Mouse (Mus musculus) forebrain, embryonic 14.5 days (tissue): Measurements from ENCODE around the gene Vps26c. TPM values are rescaled to one million over a fixed set of nuclear protein-coding genes. Genes with fewer than 3 reads are reported as not detected.
"Not testable (repeated sequence)": the region's sequence is repeated elsewhere in the genome, so short reads cannot be mapped to it uniquely, and the experiment has no call there.

Experiments
- ATAC-seq: fragments of 200-750 bp; cut with Nextera tagmentation; 2 replicates; pipeline ENCODE4 v1.8.0; 2017; ENCODE audit warnings: mild to moderate bottlenecking, moderate library complexity
- DNase-seq: peaks from one replicate; pipeline ENCODE4 v3.0.0-alpha.2; 2015; ENCODE audit warnings: low spot score
- H3K27ac ChIP-seq: fragments of 300-500 bp; sonication (generic); 2 replicates; pipeline ENCODE4 v1.5.1; 2014; ENCODE audit warnings: low read depth, mild to moderate bottlenecking, control low read depth, low read length, moderate library complexity
- H3K27me3 ChIP-seq: fragments of 300-500 bp; sonication (generic); replicated peaks from 2 replicates; pipeline ENCODE4 v1.6.1; 2014; ENCODE audit warnings: low read length, control low read depth, mixed read lengths; ENCODE audit not compliant: control insufficient read depth, insufficient read depth
- H3K36me3 ChIP-seq: fragments of 300-500 bp; sonication (generic); 2 replicates; pipeline ENCODE4 v1.6.1; 2014; ENCODE audit warnings: low read length, control low read depth; ENCODE audit not compliant: control insufficient read depth, insufficient read depth
- H3K4me1 ChIP-seq: fragments of 300-500 bp; sonication (generic); 2 replicates; pipeline ENCODE4 v1.6.1; 2014; ENCODE audit warnings: antibody characterized with exemption, low read length, control low read depth; ENCODE audit not compliant: control insufficient read depth, insufficient read depth
- H3K4me2 ChIP-seq: fragments of 300-500 bp; sonication (generic); 2 replicates; pipeline ENCODE4 v1.6.1; 2014; ENCODE audit warnings: mild to moderate bottlenecking, control low read depth, low read length
- H3K4me3 ChIP-seq: fragments of 300-500 bp; sonication (generic); 2 replicates; pipeline ENCODE4 v1.5.1; 2014; ENCODE audit warnings: low read depth, low read length, control low read depth
- H3K9ac ChIP-seq: fragments of 300-500 bp; sonication (generic); 2 replicates; pipeline ENCODE4 v1.6.1; 2014; ENCODE audit warnings: mild to moderate bottlenecking, low read length, control low read depth, moderate library complexity
- H3K9me3 ChIP-seq: fragments of 300-500 bp; sonication (generic); replicated peaks from 2 replicates; pipeline ENCODE4 v1.6.1; 2016; ENCODE audit warnings: low read length, control low read depth, mixed read lengths; ENCODE audit not compliant: control insufficient read depth
- WGBS: fragments of 180-500 bp; shearing (Covaris S2); extraction: QIAGEN DNeasy Blood & Tissue Kit; methylation state at CpG from one replicate; pipeline ENCODE4 v1.1.7; 2014; 5-methylcytosine and 5-hydroxymethylcytosine counted together
- polyA plus RNA-seq: library from polyadenylated mRNA; unstranded; fragments of >200 nt; fragmentation: Nextera tagmentation; extraction: Ambion mirVana; gene quantifications from 2 replicates; pipeline ENCODE4 v1.2.1, GENCODE M21; 2014

Vps26c gene
- polyA plus RNA-seq, 1 experiment from 2014 or later, result 80.7 TPM

- no peak overlapping the region for H3K9ac ChIP-seq
- ATAC-seq (no peak), DNase-seq (no peak)
- no peak overlapping the region for H3K4me3 ChIP-seq
- no peak overlapping the region for H3K27ac ChIP-seq
- no peaks in the 10 kb centered on the region for H3K9me3 ChIP-seq
- 87% methylated on average over 5 of the region's 5 CpGs for WGBS
- no peak overlapping the region for H3K4me2 ChIP-seq
- H3K27me3 ChIP-seq, result no peaks in the 10 kb centered on the region
- no peaks in the 10 kb centered on the region for H3K4me1 ChIP-seq
- H3K36me3 ChIP-seq, result no peaks in the 10 kb centered on the region
These were observed 39.3 kb downstream of the Vps26c start for GRCm38 (mm10) chr16:94487341-94487740.

- no peak for DNase-seq
- Histone ChIP-seq H3K4me1 (no peaks in the 10 kb centered on the region), H3K27me3 (no peaks in the 10 kb centered on the region), H3K4me3 (no peak overlapping the region), H3K9ac (no peak overlapping the region), H3K9me3 (no peaks in the 10 kb centered on the region), H3K36me3 (no peaks in the 10 kb centered on the region), H3K4me2 (no peak overlapping the region), H3K27ac (no peak overlapping the region)
- ATAC-seq, result no peak
- WGBS, result 86% methylated on average over 11 of the region's 11 CpGs
These were observed 41.7 kb downstream of the Vps26c start for GRCm38 (mm10) chr16:94484752-94485535.

- DNase-seq (peak; percentile 27), ATAC-seq (peak; percentile 45)
- Histone ChIP-seq H3K9ac (peak overlapping the region; percentile 37; the same call in 1 of the 2 replicates), H3K4me3 (no peak overlapping the region), H3K27ac (peak overlapping the region; percentile 81), H3K4me1 (peaks cover 16% of the 10 kb centered on the region), H3K36me3 (peaks cover 47% of the 10 kb centered on the region), H3K4me2 (no peak overlapping the region), H3K9me3 (no peaks in the 10 kb centered on the region), H3K27me3 (no peaks in the 10 kb centered on the region)
- WGBS, result 73% methylated on average over 11 of the region's 11 CpGs
These were observed 53.4 kb downstream of the Vps26c start for GRCm38 (mm10) chr16:94473086-94473822.

GRCm38 (mm10) chr16:94472515-94472951, 54.1 kb downstream of the Vps26c start:
- Histone ChIP-seq H3K9ac (no peak overlapping the region), H3K36me3 (peaks cover 51% of the 10 kb centered on the region), H3K9me3 (no peaks in the 10 kb centered on the region), H3K27ac (peak overlapping the region; percentile 81), H3K4me1 (peaks cover 16% of the 10 kb centered on the region), H3K4me2 (no peak overlapping the region), H3K27me3 (no peaks in the 10 kb centered on the region), H3K4me3 (no peak overlapping the region)
- WGBS, result 22% methylated on average over 8 of the region's 8 CpGs
- ATAC-seq (peak; percentile 89), DNase-seq (peak; percentile 92)

- H3K4me3 ChIP-seq, result no peak overlapping the region
- ATAC-seq, result no peak
- H3K4me1 ChIP-seq, result peaks cover 14% of the 10 kb centered on the region
- no peak overlapping the region for H3K4me2 ChIP-seq
- H3K36me3 ChIP-seq, result peaks cover 85% of the 10 kb centered on the region
- no peak overlapping the region for H3K27ac ChIP-seq
- DNase-seq, result no peak
- H3K9ac ChIP-seq, result no peak overlapping the region
- no peaks in the 10 kb centered on the region for H3K27me3 ChIP-seq
- WGBS, result 90% methylated on average over 2 of the region's 2 CpGs
- H3K9me3 ChIP-seq, result no peaks in the 10 kb centered on the region
These were observed 58.2 kb downstream of the Vps26c start for GRCm38 (mm10) chr16:94468391-94468790.

GRCm38 (mm10) chr16:94467337-94468055, 59.1 kb downstream of the Vps26c start:
- Histone ChIP-seq H3K9me3 (no peaks in the 10 kb centered on the region), H3K36me3 (peaks cover 93% of the 10 kb centered on the region), H3K4me2 (no peak overlapping the region), H3K9ac (no peak overlapping the region), H3K4me1 (peaks cover 8% of the 10 kb centered on the region), H3K27me3 (no peaks in the 10 kb centered on the region), H3K27ac (no peak overlapping the region), H3K4me3 (no peak overlapping the region)
- DNase-seq, result no peak
- no peak for ATAC-seq
- 92% methylated on average over 11 of the region's 11 CpGs for WGBS

GRCm38 (mm10) chr16:94466317-94466716, 60.3 kb downstream of the Vps26c start:
- not testable (repeated sequence) for H3K27ac ChIP-seq, H3K9ac ChIP-seq, DNase-seq, H3K4me1 ChIP-seq, H3K4me2 ChIP-seq, H3K9me3 ChIP-seq, ATAC-seq, H3K27me3 ChIP-seq, H3K4me3 ChIP-seq
- 95% methylated on average over 7 of the region's 7 CpGs for WGBS
- H3K36me3 ChIP-seq, result peaks cover 97% of the 10 kb centered on the region

GRCm38 (mm10) chr16:94465900-94466299, 60.7 kb downstream of the Vps26c start:
- no peak overlapping the region for H3K4me2 ChIP-seq
- H3K27ac ChIP-seq, result no peak overlapping the region
- H3K9ac ChIP-seq, result no peak overlapping the region
- 97% methylated on average over 4 of the region's 4 CpGs for WGBS
- ATAC-seq, result no peak
- H3K4me3 ChIP-seq, result no peak overlapping the region
- H3K9me3 ChIP-seq, result no peaks in the 10 kb centered on the region
- H3K36me3 ChIP-seq, result peaks cover 99% of the 10 kb centered on the region
- no peak for DNase-seq
- no peaks in the 10 kb centered on the region for H3K27me3 ChIP-seq
- no peaks in the 10 kb centered on the region for H3K4me1 ChIP-seq
